Mouse (Mus musculus) E14TG2a.4 (cell line): ENCODE data around the gene Fam102b.

ENCODE experiments used
- CTCF ChIP-seq: conservative IDR thresholded peaks from 2 replicates; pipeline ENCODE4 v1.5.1; 2014; ENCODE audit warnings: low read length
- NANOG ChIP-seq: IDR thresholded peaks from 2 replicates; pipeline ENCODE4 v1.6.1; 2014; ENCODE audit warnings: borderline replicate concordance, low read length, mixed read lengths

GRCm38 (mm10) chr3:109012595-109012994 is 14.8 kb downstream of the Fam102b start:
- TF ChIP-seq CTCF (no peak), NANOG (no peak)
